Mouse (Mus musculus) adrenal gland, adult 18-20 months (tissue): ENCODE measurements around the gene Zranb2. TPM values are rescaled to one million over a fixed set of nuclear protein-coding genes. Genes with fewer than 3 reads are reported as not detected.

Source experiments
- DNase-seq, 2 experiments: peaks; one replicate each; pipeline ENCODE4 v3.0.0; 2021 to 2022; ENCODE audit warnings: low spot score in 2 of 2
- long read RNA-seq, 2 experiments: library from polyadenylated mRNA; stranded (forward); transcript quantifications; one replicate each; pipeline ENCODE4 v2.0.0; 2021
- total RNA-seq, 2 experiments: library from RNA; stranded (reverse); gene quantifications; 1 replicate in 1 of 2; 2 replicates in 1 of 2; pipeline ENCODE4 v1.2.3; 2021

Zranb2 gene
- total RNA-seq, result 10 to 100 TPM; 62.5 to 66.8 TPM
- long read RNA-seq, experiment 1, transcript Zranb2-203 (10 exons, 2,924 nt), result major isoform, 75 of 97 reads
- long read RNA-seq, experiment 1, transcript Zranb2-202 (11 exons, 2,737 nt), result minor isoform, 6 of 97 reads
- long read RNA-seq, experiment 1, partial matches to known transcripts, result 5 of 97 reads
- long read RNA-seq, experiment 1, other reads (novel, unspliced or antisense), result 8 of 97 reads
- long read RNA-seq, experiment 2, transcript Zranb2-202 (11 exons, 2,737 nt), result minor isoform, 5 of 180 reads
- long read RNA-seq, experiment 2, transcript Zranb2-203 (10 exons, 2,924 nt), result major isoform, 153 of 180 reads
- long read RNA-seq, experiment 2, partial matches to known transcripts, result 9 of 180 reads
- long read RNA-seq, experiment 2, other reads (novel, unspliced or antisense), result 10 of 180 reads

GRCm38 (mm10) chr3:157533964-157534785 is at the start of gene Zranb2:
Zranb2 (plus strand) TSS chr3:157534160.
- peak; percentile 93 to 96 for DNase-seq

GRCm38 (mm10) chr3:157492043-157492442 is 41.9 kb upstream of the Zranb2 start:
- DNase-seq, result no peak

GRCm38 (mm10) chr3:157502216-157502615 is 31.7 kb upstream of the Zranb2 start:
- DNase-seq, result no peak

- DNase-seq, result no peak
Measured at GRCm38 (mm10) chr3:157514116-157514796, 19.7 kb upstream of the Zranb2 start.

GRCm38 (mm10) chr3:157516471-157516870 is 17.5 kb upstream of the Zranb2 start:
- no peak for DNase-seq

GRCm38 (mm10) chr3:157517992-157518391 is 16.0 kb upstream of the Zranb2 start:
- no peak for DNase-seq

GRCm38 (mm10) chr3:157520433-157520832 is 13.5 kb upstream of the Zranb2 start:
- DNase-seq, result peak in 1 of 2 experiments; percentile 10

- DNase-seq, result no peak
Measured at GRCm38 (mm10) chr3:157523834-157524233, 10.1 kb upstream of the Zranb2 start.

- no peak for DNase-seq
Measured at GRCm38 (mm10) chr3:157531585-157531984, 2.4 kb upstream of the Zranb2 start.

- DNase-seq, result no peak
Measured at GRCm38 (mm10) chr3:157534786-157535415, 941 bp downstream of the Zranb2 start.

- DNase-seq, result no peak
Measured at GRCm38 (mm10) chr3:157549323-157549722, 15.4 kb downstream of the Zranb2 start.

- no peak for DNase-seq
Measured at GRCm38 (mm10) chr3:157549758-157550600, 16.0 kb downstream of the Zranb2 start.

GRCm38 (mm10) chr3:157565196-157565595 is 31.2 kb downstream of the Zranb2 start:
- DNase-seq, result no peak

GRCm38 (mm10) chr3:157566725-157567565 is 33.0 kb downstream of the Zranb2 start, which contains the start of gene Ptger3:
Ptger3 (plus strand) TSS chr3:157566892.
- DNase-seq, result peak in 1 of 2 experiments; percentile 26

- DNase-seq, result no peak
Measured at GRCm38 (mm10) chr3:157567566-157568132, 33.7 kb downstream of the Zranb2 start.

- no peak for DNase-seq
Measured at GRCm38 (mm10) chr3:157572011-157572410, 38.1 kb downstream of the Zranb2 start.

GRCm38 (mm10) chr3:157575441-157576342 is 41.7 kb downstream of the Zranb2 start:
- DNase-seq, result no peak

GRCm38 (mm10) chr3:157576343-157576722 is 42.4 kb downstream of the Zranb2 start:
- no peak for DNase-seq
